Mouse (Mus musculus) kidney, adult 2 months (tissue): ENCODE measurements at regions not wholly inside any gene's neighbourhood (a gene's known extent, or its start where the extent isn't known, plus 50 kb on each side); places are given as distances from the start of the nearest gene placed in this dataset.
A peak's percentile ranks its signal among the peaks of the same experiment; 100 is the strongest.
"Not testable (repeated sequence)": the region's sequence is repeated elsewhere in the genome, so short reads cannot be mapped to it uniquely, and the experiment has no call there.

ENCODE experiments used
- DNase-seq: peaks from one replicate; pipeline ENCODE4 v3.0.0; 2021
- H3K27ac ChIP-seq: fragments of 200-500 bp; 2 replicates; pipeline ENCODE4 v1.5.1; 2012; ENCODE audit warnings: low read depth, low read length, control low read depth, inconsistent platforms; ENCODE audit not compliant: insufficient read depth
- H3K27me3 ChIP-seq: fragments of 200-500 bp; replicated peaks from 2 replicates; pipeline ENCODE4 v1.6.1; 2012; ENCODE audit warnings: mild to moderate bottlenecking, moderate library complexity, low read length, inconsistent platforms; ENCODE audit not compliant: control insufficient read depth, insufficient read depth
- H3K36me3 ChIP-seq: fragments of 200-500 bp; 2 replicates; pipeline ENCODE4 v1.6.1; 2012; ENCODE audit warnings: mild to moderate bottlenecking, moderate library complexity, low read length, inconsistent platforms; ENCODE audit not compliant: control insufficient read depth, insufficient read depth
- H3K4me1 ChIP-seq: fragments of 200-500 bp; 2 replicates; pipeline ENCODE4 v1.6.1; 2011; ENCODE audit warnings: low read length; ENCODE audit not compliant: control insufficient read depth, insufficient read depth
- H3K4me3 ChIP-seq: fragments of 200-500 bp; 2 replicates; pipeline ENCODE4 v1.5.1; 2011; ENCODE audit warnings: mild to moderate bottlenecking, low read depth, low read length, control low read depth; ENCODE audit not compliant: insufficient read depth
- CTCF ChIP-seq: fragments of 200-500 bp; conservative IDR thresholded peaks from 2 replicates; pipeline ENCODE4 v1.5.1; 2011; ENCODE audit warnings: low read depth, mild to moderate bottlenecking, control low read depth, low read length, moderate library complexity, mixed read lengths; ENCODE audit not compliant: insufficient read depth, insufficient read length
- POLR2A ChIP-seq: fragments of 200-500 bp; IDR thresholded peaks from one replicate; pipeline ENCODE4 v1.6.1; 2011; ENCODE audit warnings: low read depth, low read length, control low read depth
- WGBS: fragments of 180-500 bp; shearing (Covaris S2); methylation state at CpG from one replicate; pipeline ENCODE4 v1.1.7; 2018; 5-methylcytosine and 5-hydroxymethylcytosine counted together

DNA sequence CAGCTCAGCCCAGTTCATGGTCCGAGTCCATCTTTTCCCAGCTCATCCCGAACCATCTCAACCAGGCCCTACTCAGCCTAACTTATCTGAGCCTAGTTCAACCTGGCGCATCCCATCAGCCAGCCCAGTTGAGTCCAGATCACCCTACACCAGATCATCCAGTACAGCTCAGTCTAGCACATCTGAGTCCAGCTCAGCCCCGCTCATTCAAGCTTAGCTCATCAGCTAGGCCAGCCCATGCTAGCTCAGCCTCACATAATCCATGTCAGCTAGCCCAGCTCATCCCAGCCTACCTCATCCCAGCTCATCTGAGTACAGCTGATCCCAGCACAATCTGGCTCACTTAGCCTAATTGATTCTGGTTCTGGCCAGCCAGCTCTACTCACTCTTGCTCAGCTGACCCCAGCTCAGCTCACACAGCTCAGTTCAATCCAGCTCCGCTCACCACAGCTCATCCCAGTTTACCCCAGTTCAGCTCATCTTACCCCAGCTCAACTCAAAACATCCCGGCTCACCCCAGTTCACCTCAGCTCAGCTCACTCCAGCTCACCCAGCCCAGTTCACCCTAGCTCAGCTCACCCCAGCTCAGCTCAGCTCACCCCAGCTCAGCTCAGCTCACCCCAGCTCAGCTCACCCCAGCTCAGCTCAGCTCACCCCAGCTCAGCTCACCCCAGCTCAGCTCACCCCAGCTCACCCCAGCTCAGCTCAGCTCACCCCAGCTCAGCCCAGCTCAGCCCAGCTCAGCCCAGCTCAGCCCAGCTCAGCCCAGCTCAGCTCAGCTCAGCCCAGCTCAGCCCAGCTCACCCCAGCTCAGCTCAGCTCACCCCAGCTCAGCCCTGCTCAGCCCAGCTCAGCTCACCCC lies 65.3 kb upstream of the Adam6b start:
- Histone ChIP-seq H3K27ac (peak overlapping the region; percentile 59; the same call in 1 of the 2 replicates), H3K4me1 (no peaks in the 10 kb centered on the region), H3K4me3 (peak overlapping the region; percentile 23; the same call in 1 of the 2 replicates), H3K36me3 (no peaks in the 10 kb centered on the region), H3K27me3 (no peaks in the 10 kb centered on the region)
- no peak for TF ChIP-seq CTCF
- DNase-seq, result no peak
- 89% methylated on average over 6 of the region's 6 CpGs for WGBS

- not testable (repeated sequence) for H3K27me3 ChIP-seq, DNase-seq, H3K36me3 ChIP-seq, H3K4me1 ChIP-seq
- peak overlapping the region; percentile 23; the same call in 1 of the 2 replicates for H3K4me3 ChIP-seq
- peak overlapping the region; percentile 59; the same call in 1 of the 2 replicates for H3K27ac ChIP-seq
Measured at GRCm38 (mm10) chr12:113424598-113425208, 64.6 kb upstream of the Adam6b start.

- DNase-seq, result no peak
- Histone ChIP-seq H3K27ac (no peak overlapping the region), H3K4me1 (no peaks in the 10 kb centered on the region), H3K4me3 (peak overlapping the region; percentile 32; the same call in 1 of the 2 replicates), H3K27me3 (no peaks in the 10 kb centered on the region), H3K36me3 (no peaks in the 10 kb centered on the region)
- 70% methylated on average over 8 of the region's 8 CpGs for WGBS
- TF ChIP-seq CTCF (no peak), POLR2A (no peak)
Measured at GRCm38 (mm10) chr12:113425209-113426070, 63.9 kb upstream of the Adam6b start.

DNA sequence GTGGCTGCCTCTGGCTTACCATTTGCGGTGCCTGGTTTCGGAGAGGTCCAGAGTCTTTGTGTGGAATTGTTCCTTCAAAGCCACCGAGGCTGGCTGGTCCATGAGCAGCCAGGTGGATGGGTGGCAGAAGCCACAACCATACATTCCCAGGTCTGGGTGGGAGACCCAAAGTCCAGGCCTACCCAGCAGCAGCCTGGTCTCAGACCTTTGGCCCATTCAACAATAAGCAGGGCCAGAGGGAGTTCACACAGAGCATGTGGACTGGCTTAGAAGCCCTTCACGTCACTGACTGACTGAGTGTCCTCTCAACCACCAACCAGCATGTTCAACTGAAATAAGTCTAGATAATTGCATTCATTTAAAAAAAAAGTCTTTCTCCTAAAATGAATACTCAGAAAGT lies 62.7 kb upstream of the Adam6b start:
- TF ChIP-seq POLR2A, result no peak
- no peak for TF ChIP-seq CTCF
- 75% methylated on average over 4 of the region's 4 CpGs for WGBS
- Histone ChIP-seq H3K36me3 (no peaks in the 10 kb centered on the region), H3K27me3 (no peaks in the 10 kb centered on the region), H3K4me3 (no peak overlapping the region), H3K27ac (no peak overlapping the region), H3K4me1 (no peaks in the 10 kb centered on the region)
- no peak for DNase-seq

DNA sequence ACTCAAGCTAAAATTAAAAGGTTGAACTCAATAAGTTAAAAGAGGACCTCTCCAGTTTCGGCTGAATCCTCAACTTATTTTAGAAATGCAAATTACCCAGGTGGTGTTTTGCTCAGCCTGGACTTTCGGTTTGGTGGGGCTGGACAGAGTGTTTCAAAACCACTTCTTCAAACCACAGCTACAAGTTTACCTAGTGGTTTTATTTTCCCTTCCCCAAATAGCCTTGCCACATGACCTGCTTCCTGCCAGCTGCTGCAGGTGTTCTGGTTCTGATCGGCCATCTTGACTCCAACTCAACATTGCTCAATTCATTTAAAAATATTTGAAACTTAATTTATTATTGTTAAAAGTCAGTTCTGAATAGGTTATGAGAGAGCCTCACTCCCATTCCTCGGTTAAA lies 62.0 kb upstream of the Adam6b start:
- 74% methylated on average over 4 of the region's 4 CpGs for WGBS
- DNase-seq, result peak; percentile 21
- Histone ChIP-seq H3K36me3 (no peaks in the 10 kb centered on the region), H3K27me3 (no peaks in the 10 kb centered on the region), H3K27ac (no peak overlapping the region), H3K4me1 (no peaks in the 10 kb centered on the region), H3K4me3 (no peak overlapping the region)
- TF ChIP-seq POLR2A, result no peak
- no peak for TF ChIP-seq CTCF

GRCm38 (mm10) chr12:113428461-113428860 lies 60.9 kb upstream of the Adam6b start:
- Histone ChIP-seq H3K4me1 (no peaks in the 10 kb centered on the region), H3K27me3 (no peaks in the 10 kb centered on the region), H3K27ac (no peak overlapping the region), H3K4me3 (no peak overlapping the region), H3K36me3 (no peaks in the 10 kb centered on the region)
- no peak for DNase-seq
- WGBS, result 72% methylated on average over 3 of the region's 3 CpGs
- TF ChIP-seq CTCF (no peak), POLR2A (no peak)

DNA sequence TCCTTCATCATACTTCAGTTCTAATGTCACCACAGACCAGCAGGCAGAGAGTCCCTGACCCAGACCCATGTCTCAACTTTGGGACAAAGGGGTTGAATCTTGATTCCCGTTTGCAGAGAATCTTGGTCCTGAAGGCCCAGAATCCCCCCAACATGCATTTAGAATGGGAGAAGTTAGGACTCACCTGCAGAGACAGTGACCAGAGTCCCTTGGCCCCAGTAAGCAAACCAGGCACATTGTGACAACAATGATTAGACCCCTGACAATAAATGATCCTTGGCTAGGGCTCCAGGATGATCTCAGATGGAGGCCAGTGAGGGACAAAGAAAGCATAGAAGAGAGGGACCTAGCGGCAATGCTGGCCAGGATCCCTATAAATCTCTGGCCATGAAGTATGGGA lies 60.4 kb upstream of the Adam6b start:
- Histone ChIP-seq H3K4me3 (no peak overlapping the region), H3K27ac (no peak overlapping the region), H3K27me3 (no peaks in the 10 kb centered on the region), H3K4me1 (no peaks in the 10 kb centered on the region), H3K36me3 (no peaks in the 10 kb centered on the region)
- 78% methylated on average over 2 of the region's 2 CpGs for WGBS
- DNase-seq, result no peak
- no peak for TF ChIP-seq POLR2A
- TF ChIP-seq CTCF, result no peak
